9 mouse cellular contexts compared by ENCODE assay signal in genomic region chr19:50171849-50172248, GRCm38 (mm10).
DNase-seq lines count a peak whose midpoint lies in the region; TF ChIP-seq lines count a peak whose summit lies in the region.
"Had no signal": no experiment of that assay in that cellular context is flagged by ENCODE, and none has a peak within 500 bp of the region (broad histone marks: within the 10 kb centered on the region; RNA-seq: fewer than 3 reads in every experiment).

No protein-coding gene starts in this region.

- DNase-seq in cerebellum, adult 8-10 months = peak; percentile 1
- no peak for DNase-seq in cerebellum, adult 11 months
- DNase-seq in layer of hippocampus, adult 2 months (ENCODE audit: low spot score in 2 of 2) = peak in 1 of 2 experiments; percentile 37
- no peak for DNase-seq in layer of hippocampus, adult 9-11 months
- peak; percentile 4 for DNase-seq in urinary bladder, postnatal 14 days (ENCODE audit: low spot score)
- no peak for DNase-seq in urinary bladder, postnatal 4 days (ENCODE audit: low spot score in 2 of 2)
- DNase-seq in telencephalon, adult 2 months (ENCODE audit: low read depth, low spot score) = peak; percentile 11
- no peak for DNase-seq in gastrocnemius, postnatal 14 days

- TF ChIP-seq CTCF in layer of hippocampus, adult 2 months (conservative IDR thresholded peaks at IDR 0.05) = peak; percentile 73

- H3K27ac ChIP-seq in layer of hippocampus, adult 2 months = no peak overlapping the region
- H3K27ac ChIP-seq: heart, embryonic 15.5 days had no signal

- intact Hi-C loops in gastrocnemius, postnatal 14 days (cut with DNase I; ENCODE audit: low total_unique reads) = no loop called here

- H3K4me3 ChIP-seq in layer of hippocampus, adult 2 months = no peak overlapping the region
- H3K4me3 ChIP-seq: heart, embryonic 15.5 days had no signal

Comparison
In these comparisons a context has a peak if more than half of its experiments do, and no peak if none do; other contexts are left out.
1. DNase-seq: peak in cerebellum, adult 8-10 months (single experiment), urinary bladder, postnatal 14 days (single experiment) and telencephalon, adult 2 months (single experiment); none in cerebellum, adult 11 months (single experiment), layer of hippocampus, adult 9-11 months (single experiment), urinary bladder, postnatal 4 days (0 of 2) and gastrocnemius, postnatal 14 days (single experiment).